Mouse (Mus musculus) heart, postnatal 14 days (tissue): ENCODE measurements around the gene Dhx29. TPM values are rescaled to one million over a fixed set of nuclear protein-coding genes. Genes with fewer than 3 reads are reported as not detected.

ENCODE experiments used
- total RNA-seq, 2 experiments: library from RNA; stranded (reverse); gene quantifications; 2 replicates each; pipeline ENCODE4 v1.2.3; 2021

Dhx29 gene
- total RNA-seq, 2 experiments from 2014 or later = 12.7 to 12.8 TPM

Other genes with a start within 250 kb of the Dhx29 start
- 10 to 100 TPM; 72.5 to 75.2 TPM for gene Plpp1, start 126.7 kb upstream of the Dhx29 start, total RNA-seq
- 10 to 100 TPM; 24.5 to 28.0 TPM for gene Mtrex, start 56 bp upstream of the Dhx29 start, total RNA-seq
- under 1 TPM in 1 of 2 experiments, not detected in 1; 0.19 TPM for gene Ccno, start 60.3 kb downstream of the Dhx29 start, total RNA-seq
- not detected for gene Mcidas, start 66.4 kb downstream of the Dhx29 start, total RNA-seq
- gene Cdc20b, start 107.7 kb downstream of the Dhx29 start, total RNA-seq = not detected
- 10 to 100 TPM; 36.1 to 41.0 TPM for gene Gpx8, start 119.0 kb downstream of the Dhx29 start, total RNA-seq
- 1 to 10 TPM in 1 of 2 experiments, not detected in 1; 6.1 TPM for gene Gzma, start 173.5 kb downstream of the Dhx29 start, total RNA-seq